Mouse (Mus musculus) G1E (cell line): ENCODE data around the gene Vps13d.

ENCODE experiments used
- CTCF ChIP-seq: IDR thresholded peaks from 2 replicates; pipeline ENCODE4 v1.5.1; 2012; ENCODE audit warnings: low read depth, low read length, inconsistent platforms, mixed read lengths
- GATA1 ChIP-seq: IDR thresholded peaks from 2 replicates; pipeline ENCODE4 v1.6.1; 2012; ENCODE audit warnings: borderline replicate concordance, low read length, inconsistent platforms, mixed read lengths
- GATA2 ChIP-seq: IDR thresholded peaks from 2 replicates; pipeline ENCODE4 v1.6.1; 2012; ENCODE audit warnings: low read depth, low read length, inconsistent platforms, borderline replicate concordance
- POLR2AphosphoS5 ChIP-seq: IDR thresholded peaks from 2 replicates; pipeline ENCODE4 v1.6.1; 2012; ENCODE audit warnings: low read depth, low read length, inconsistent platforms; ENCODE audit not compliant: insufficient replicate concordance
- TAL1 ChIP-seq: conservative IDR thresholded peaks from 2 replicates; pipeline ENCODE4 v1.6.1; 2012; ENCODE audit warnings: low read depth, low read length, inconsistent platforms, mixed read lengths

DNA sequence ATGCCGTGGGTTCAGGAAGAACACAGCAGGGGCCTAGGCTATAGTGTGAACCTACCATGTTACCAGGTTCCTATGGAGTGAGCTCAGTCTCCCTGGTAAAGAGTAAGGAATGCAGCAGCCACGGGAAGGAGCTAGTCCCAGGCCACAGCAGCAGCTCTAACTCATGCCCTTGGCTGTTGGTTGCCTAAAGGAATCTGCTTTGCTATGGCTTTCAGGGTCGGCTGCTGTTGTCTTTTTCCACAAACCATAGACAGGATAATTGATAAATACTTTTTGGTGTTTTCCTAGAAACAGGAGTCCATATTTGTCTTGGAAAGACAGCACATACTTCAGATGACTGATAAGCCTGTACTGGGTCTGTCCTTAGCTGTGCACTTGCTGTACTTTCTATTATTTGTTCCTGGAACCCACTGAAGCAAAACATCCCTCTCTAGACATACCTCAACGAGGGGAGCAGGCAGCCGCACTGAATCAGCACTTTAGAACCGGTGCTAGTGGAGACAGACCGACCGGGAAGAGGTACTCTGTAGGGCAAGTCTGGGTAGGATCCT is 210.9 kb downstream of the Vps13d start:
- TF ChIP-seq CTCF, result no peak
- TF ChIP-seq GATA1, result no peak
- no peak for TF ChIP-seq TAL1
- no peak for TF ChIP-seq POLR2AphosphoS5
- no peak for TF ChIP-seq GATA2
